Comparison of ENCODE assay signal across 8 mouse cellular contexts in the genomic region with DNA sequence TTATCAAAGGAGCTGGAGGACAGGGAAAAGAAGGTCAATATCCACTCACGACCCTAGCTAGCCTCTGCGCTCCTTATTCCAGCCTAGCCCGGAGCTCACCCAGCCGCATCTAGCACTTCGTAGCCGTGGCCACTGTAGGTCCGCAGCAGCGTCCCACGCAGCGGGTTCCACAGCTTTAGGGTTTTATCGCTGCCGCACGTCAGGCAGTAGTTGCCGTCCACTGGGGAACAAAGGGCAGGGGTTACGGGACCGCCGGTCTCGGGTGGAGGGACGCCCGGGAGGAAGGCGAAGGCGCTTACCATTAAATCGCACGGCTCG. TPM values are rescaled to one million over a fixed set of nuclear protein-coding genes. Genes with fewer than 3 reads are reported as not detected.
DNase-seq lines count a peak whose midpoint lies in the region; ATAC-seq and TF ChIP-seq lines count a peak whose summit lies in the region.

No protein-coding gene starts in this region.

- peaks cover 33% of the 10 kb centered on the region for H3K79me2 ChIP-seq in C2C12 (ENCODE audit: control insufficient read depth, insufficient read depth)

- H3K79me3 ChIP-seq in C2C12 (ENCODE audit: low read depth): peaks cover 15% of the 10 kb centered on the region

- no peak for ATAC-seq in limb, embryonic 14.5 days (ENCODE audit: low FRiP score, low read depth)
- no peak for ATAC-seq in stomach, postnatal 0 days (ENCODE audit: low FRiP score, low TSS enrichment)

- H3K27me3 ChIP-seq in C2C12 (ENCODE audit: control insufficient read depth, insufficient read depth, insufficient read length): no peaks in the 10 kb centered on the region
- no peaks in the 10 kb centered on the region for H3K27me3 ChIP-seq in forebrain, embryonic 10.5 days (ENCODE audit: poor library complexity, severe bottlenecking)
- no peaks in the 10 kb centered on the region for H3K27me3 ChIP-seq in limb, embryonic 14.5 days (ENCODE audit: control insufficient read depth, insufficient read depth, low read length)
- H3K27me3 ChIP-seq in stomach, postnatal 0 days (ENCODE audit: control insufficient read depth, insufficient read depth, low read length): no peaks in the 10 kb centered on the region

- H3K4me3 ChIP-seq in C2C12 (ENCODE audit: insufficient read depth, poor library complexity, severe bottlenecking): peak overlapping the region; percentile 69
- H3K4me3 ChIP-seq in forebrain, embryonic 10.5 days: peak overlapping the region; percentile 75
- peak overlapping the region; percentile 63 for H3K4me3 ChIP-seq in limb, embryonic 14.5 days (replicated peaks; ENCODE audit: low read length)
- H3K4me3 ChIP-seq in stomach, postnatal 0 days (ENCODE audit: low read depth, low read length): peak overlapping the region; percentile 85

- DNase-seq in heart, adult 11 months: peak; percentile 94
- no peak for DNase-seq in heart, postnatal 14 days
- DNase-seq in forebrain, embryonic 10.5 days (ENCODE audit: extremely low spot score, low spot score): no peak
- no peak for DNase-seq in limb, embryonic 14.5 days (ENCODE audit: low spot score)
- no peak for DNase-seq in stomach, postnatal 0 days (ENCODE audit: low spot score)
- DNase-seq in ovary, postnatal 36 days (ENCODE audit: low spot score): no peak
- no peak for DNase-seq in cerebellum, adult 9-10 months

- intact Hi-C loops in heart, postnatal 14 days (cut with DNase I): loop anchor here (5.0 kb wide), 1 partner anchor 322 kb away; no protein-coding TSS in a partner anchor

- peaks cover 39% of the 10 kb centered on the region for H3K36me3 ChIP-seq in C2C12 (ENCODE audit: control insufficient read depth, insufficient read depth)
- peaks cover 47% of the 10 kb centered on the region for H3K36me3 ChIP-seq in forebrain, embryonic 10.5 days (replicated peaks)
- H3K36me3 ChIP-seq in limb, embryonic 14.5 days (ENCODE audit: control insufficient read depth, insufficient read depth, low read length): peaks cover 27% of the 10 kb centered on the region
- peaks cover 7% of the 10 kb centered on the region; the same call in 1 of the 2 replicates for H3K36me3 ChIP-seq in stomach, postnatal 0 days (ENCODE audit: control insufficient read depth, insufficient read depth, low read length)

- peak overlapping the region; percentile 82 for H3ac ChIP-seq in C2C12 (ENCODE audit: control insufficient read depth, insufficient read length, low read depth)

- H3K4me1 ChIP-seq in forebrain, embryonic 10.5 days: peaks cover 48% of the 10 kb centered on the region
- peaks cover 16% of the 10 kb centered on the region for H3K4me1 ChIP-seq in limb, embryonic 14.5 days (ENCODE audit: control insufficient read depth, insufficient read depth, low read length)
- H3K4me1 ChIP-seq in stomach, postnatal 0 days (replicated peaks; ENCODE audit: control insufficient read depth, insufficient read depth): peaks cover 5% of the 10 kb centered on the region; the same call in 1 of the 2 replicates

- H3K9ac ChIP-seq in limb, embryonic 14.5 days (ENCODE audit: low read depth, low read length, severe bottlenecking): peak overlapping the region; percentile 71
- peak overlapping the region; percentile 76 for H3K9ac ChIP-seq in stomach, postnatal 0 days (ENCODE audit: low read length)

- H3K27ac ChIP-seq in forebrain, embryonic 10.5 days: peak overlapping the region; percentile 84
- H3K27ac ChIP-seq in limb, embryonic 14.5 days (replicated peaks; ENCODE audit: low read depth, low read length): no peak overlapping the region; the same call in 1 of the 2 replicates
- peak overlapping the region; percentile 78 for H3K27ac ChIP-seq in stomach, postnatal 0 days (replicated peaks)

- no peaks in the 10 kb centered on the region for H3K9me3 ChIP-seq in forebrain, embryonic 10.5 days
- H3K9me3 ChIP-seq in limb, embryonic 14.5 days (ENCODE audit: control insufficient read depth, low read length): no peaks in the 10 kb centered on the region
- no peaks in the 10 kb centered on the region for H3K9me3 ChIP-seq in stomach, postnatal 0 days (ENCODE audit: control insufficient read depth, low read length)

- WGBS in forebrain, embryonic 10.5 days: 1% methylated on average over 25 of the region's 25 CpGs
- WGBS in limb, embryonic 14.5 days: under 1% methylated on average over 24 of the region's 25 CpGs
- under 1% methylated on average over 25 of the region's 25 CpGs for WGBS in stomach, postnatal 0 days

- H3K4me2 ChIP-seq in limb, embryonic 14.5 days (replicated peaks; ENCODE audit: low read depth, low read length, severe bottlenecking): peak overlapping the region; percentile 92
- peak overlapping the region; percentile 86 for H3K4me2 ChIP-seq in stomach, postnatal 0 days (replicated peaks; ENCODE audit: low read depth)

- TF ChIP-seq POLR2A in limb, embryonic 14.5 days (IDR thresholded peaks at IDR 0.05; ENCODE audit: borderline replicate concordance, extremely low read depth, insufficient read depth, insufficient read length): no peak

- no peak for TF ChIP-seq EP300 in stomach, postnatal 0 days (optimal IDR thresholded peaks at IDR 0.05)

- no peak for TF ChIP-seq CTCF in C2C12 (IDR thresholded peaks at IDR 0.05; ENCODE audit: control insufficient read depth, insufficient read depth, insufficient read length)
- no peak for TF ChIP-seq CTCF in stomach, postnatal 0 days (IDR thresholded peaks at IDR 0.05; ENCODE audit: low read depth)

TF ChIP-seq in C2C12, 6 proteins besides CTCF, POLR2A, EP300 and RAD21:
- no peak for TF ChIP-seq USF1 (IDR thresholded peaks at IDR 0.05; ENCODE audit: low read depth)
- TF ChIP-seq MYOD1 (IDR thresholded peaks at IDR 0.05; ENCODE audit: control insufficient read depth, insufficient read length, low read depth): no peak
- TF ChIP-seq FOSL1 (IDR thresholded peaks at IDR 0.05; ENCODE audit: insufficient read depth, low read length, poor library complexity, severe bottlenecking): no peak
- no peak for TF ChIP-seq CEBPB (IDR thresholded peaks at IDR 0.05; ENCODE audit: low read depth)
- no peak for TF ChIP-seq MYOG (IDR thresholded peaks at IDR 0.05; ENCODE audit: control insufficient read depth, extremely low read depth, insufficient read length)
- TF ChIP-seq MAX (IDR thresholded peaks at IDR 0.05): no peak

RNA-seq across cellular contexts. Expression of a gene that starts 0.4 kb away (rescaled TPM):
- 10 to 100 TPM; 37.0 to 40.2 TPM for total RNA-seq in heart, postnatal 14 days (2021)
- 152 TPM for polyA plus RNA-seq in C2C12 (2012; fragmentation: generic; extraction: Trizol)
- 139 and 142 TPM in 2 replicates for polyA plus RNA-seq in forebrain, embryonic 10.5 days (2016; fragmentation: Nextera tagmentation; extraction: Ambion mirVana)
- polyA plus RNA-seq in limb, embryonic 14.5 days (2012; rRNA removed): 87.2 and 112 TPM in 2 replicates
- 138 and 139 TPM in 2 replicates for polyA plus RNA-seq in limb, embryonic 14.5 days (2014; fragmentation: Nextera tagmentation; extraction: Ambion mirVana)
- polyA plus RNA-seq in stomach, postnatal 0 days (2015; fragmentation: Nextera tagmentation; extraction: Ambion mirVana): 114 and 117 TPM in 2 replicates

RNA-seq across cellular contexts. Expression of a gene that starts 0.9 kb away (rescaled TPM):
- total RNA-seq in heart, postnatal 14 days (2021): 10 to 100 TPM; 27.2 to 27.6 TPM
- polyA plus RNA-seq in C2C12 (2012; fragmentation: generic; extraction: Trizol): 25.0 TPM
- polyA plus RNA-seq in forebrain, embryonic 10.5 days (2016; fragmentation: Nextera tagmentation; extraction: Ambion mirVana): 58.4 and 63.3 TPM in 2 replicates
- polyA plus RNA-seq in limb, embryonic 14.5 days (2012; rRNA removed): 53.2 and 58.4 TPM in 2 replicates
- 36.8 and 38.4 TPM in 2 replicates for polyA plus RNA-seq in limb, embryonic 14.5 days (2014; fragmentation: Nextera tagmentation; extraction: Ambion mirVana)
- polyA plus RNA-seq in stomach, postnatal 0 days (2015; fragmentation: Nextera tagmentation; extraction: Ambion mirVana): 22.3 and 23.6 TPM in 2 replicates

RNA-seq across cellular contexts. Expression of a gene that starts 2.9 kb away (rescaled TPM):
- 10 to 100 TPM; 30.4 to 37.8 TPM for total RNA-seq in heart, postnatal 14 days (2021)
- polyA plus RNA-seq in C2C12 (2012; fragmentation: generic; extraction: Trizol): 9.8 TPM
- polyA plus RNA-seq in forebrain, embryonic 10.5 days (2016; fragmentation: Nextera tagmentation; extraction: Ambion mirVana): 21.9 and 24.1 TPM in 2 replicates
- 46.7 and 54.1 TPM in 2 replicates for polyA plus RNA-seq in limb, embryonic 14.5 days (2012; rRNA removed)
- 32.9 and 34.2 TPM in 2 replicates for polyA plus RNA-seq in limb, embryonic 14.5 days (2014; fragmentation: Nextera tagmentation; extraction: Ambion mirVana)
- polyA plus RNA-seq in stomach, postnatal 0 days (2015; fragmentation: Nextera tagmentation; extraction: Ambion mirVana): 29.1 and 32.6 TPM in 2 replicates

RNA-seq across cellular contexts. Expression of a gene that starts 8.6 kb away (rescaled TPM):
- 10 to 100 TPM; 23.5 to 27.8 TPM for total RNA-seq in heart, postnatal 14 days (2021)
- 123 TPM for polyA plus RNA-seq in C2C12 (2012; fragmentation: generic; extraction: Trizol)
- polyA plus RNA-seq in forebrain, embryonic 10.5 days (2016; fragmentation: Nextera tagmentation; extraction: Ambion mirVana): 67.2 and 68.5 TPM in 2 replicates
- 44.9 and 46.9 TPM in 2 replicates for polyA plus RNA-seq in limb, embryonic 14.5 days (2012; rRNA removed)
- 46.1 and 47.7 TPM in 2 replicates for polyA plus RNA-seq in limb, embryonic 14.5 days (2014; fragmentation: Nextera tagmentation; extraction: Ambion mirVana)
- 40.2 and 42.2 TPM in 2 replicates for polyA plus RNA-seq in stomach, postnatal 0 days (2015; fragmentation: Nextera tagmentation; extraction: Ambion mirVana)

RNA-seq across cellular contexts. Expression of a gene that starts 12.4 kb away (rescaled TPM):
- not detected for total RNA-seq in heart, postnatal 14 days (2021)
- polyA plus RNA-seq in C2C12 (2012; fragmentation: generic; extraction: Trizol): not detected
- polyA plus RNA-seq in forebrain, embryonic 10.5 days (2016; fragmentation: Nextera tagmentation; extraction: Ambion mirVana): not detected in 2 replicates
- 0.99 TPM in 1 of 2 replicates, not detected in the other for polyA plus RNA-seq in limb, embryonic 14.5 days (2012; rRNA removed)
- 0.74 and 1.6 TPM in 2 replicates for polyA plus RNA-seq in limb, embryonic 14.5 days (2014; fragmentation: Nextera tagmentation; extraction: Ambion mirVana)
- not detected in 2 replicates for polyA plus RNA-seq in stomach, postnatal 0 days (2015; fragmentation: Nextera tagmentation; extraction: Ambion mirVana)
